In the genomic region with DNA sequence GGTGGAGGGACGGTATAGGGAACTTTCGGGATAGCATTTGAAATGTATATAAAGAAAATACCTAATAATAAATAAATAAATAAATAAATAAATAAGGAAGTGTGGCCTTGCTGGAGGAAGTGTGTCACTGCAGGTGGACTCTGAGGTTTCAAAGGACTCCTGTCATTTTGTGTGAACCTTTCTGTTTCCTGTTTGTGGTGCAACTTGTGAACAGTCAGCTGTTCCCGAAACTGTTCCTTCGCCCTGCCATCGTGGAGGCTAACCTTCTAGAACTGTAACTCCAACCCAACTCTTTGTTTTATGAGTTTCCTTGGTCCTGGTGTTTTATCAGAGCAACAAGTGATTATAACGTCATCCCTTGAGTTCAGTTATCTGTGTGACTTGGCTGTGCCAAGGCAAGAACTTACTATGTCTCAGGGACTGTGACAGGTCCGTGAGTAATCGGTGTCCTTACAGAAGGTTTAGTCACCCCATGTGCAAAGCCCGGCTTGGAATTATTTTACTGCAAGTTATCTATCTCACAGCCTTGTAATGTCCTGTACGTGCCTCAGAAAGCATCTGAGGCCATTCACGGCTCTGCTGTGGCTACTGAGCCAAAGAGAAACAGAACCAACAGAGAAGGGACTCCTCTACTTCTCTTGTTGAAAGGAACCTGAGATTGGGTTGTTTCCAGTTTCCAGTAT, we compare ENCODE assay signal across 25 mouse cellular contexts.
DNase-seq lines count a peak whose midpoint lies in the region; ATAC-seq lines count a peak whose summit lies in the region.
"Had no signal": no experiment of that assay in that cellular context is flagged by ENCODE, and none has a peak within 500 bp of the region (broad histone marks: within the 10 kb centered on the region; RNA-seq: fewer than 3 reads in every experiment).

No protein-coding gene starts in this region.

- 95% methylated on average over 11 of the region's 11 CpGs for WGBS in forebrain, embryonic 10.5 days

- no peak overlapping the region for H3K27ac ChIP-seq in forebrain, embryonic 10.5 days
- H3K27ac ChIP-seq: embryonic facial prominence, embryonic 12.5 days; gastrocnemius, adult 2 months; hindbrain, embryonic 14.5 days; kidney, postnatal 0 days; limb, embryonic 13.5 days; lung, embryonic 15.5 days; midbrain, embryonic 13.5 days; stomach, embryonic 15.5 days had no signal

- H3K4me1 ChIP-seq in forebrain, embryonic 10.5 days = peaks cover under 1% of the 10 kb centered on the region; the same call in 1 of the 2 replicates
- H3K4me1 ChIP-seq: embryonic facial prominence, embryonic 12.5 days; megakaryocyte, embryonic 14.5 days; midbrain, embryonic 13.5 days; stomach, embryonic 15.5 days had no signal

- peak; percentile 69 for DNase-seq in adrenal gland, adult 2 months
- DNase-seq in adrenal gland, postnatal 25 days = no peak
- DNase-seq in NIH3T3 (ENCODE audit: low read depth) = peak; percentile 66
- DNase-seq in adrenal gland, postnatal 36 days = peak; percentile 29 to 50
- no peak for DNase-seq in testis, postnatal 10 days (ENCODE audit: low spot score)
- DNase-seq in forebrain, embryonic 10.5 days (ENCODE audit: extremely low spot score, low spot score) = no peak
- DNase-seq in cerebellum, adult 11-12 months = no peak
- DNase-seq: cerebellum, adult 8-10 months; cerebellum, postnatal 25 days; gastrocnemius, adult 2 months; heart, postnatal 4 days; kidney, adult 2 months; kidney, postnatal 4 days; right cerebral cortex, postnatal 14 days; thymus, postnatal 14 days had no signal

- H3K27me3 ChIP-seq in forebrain, embryonic 10.5 days (ENCODE audit: poor library complexity, severe bottlenecking) = no peaks in the 10 kb centered on the region; the same call in 1 of the 2 replicates
- H3K27me3 ChIP-seq: embryonic facial prominence, embryonic 12.5 days; limb, embryonic 13.5 days; lung, embryonic 15.5 days; megakaryocyte, embryonic 14.5 days; midbrain, embryonic 13.5 days; stomach, embryonic 15.5 days had no signal

- H3K4me3 ChIP-seq in forebrain, embryonic 10.5 days = no peak overlapping the region
- H3K4me3 ChIP-seq: embryonic facial prominence, embryonic 12.5 days; gastrocnemius, adult 2 months; limb, embryonic 13.5 days; lung, embryonic 15.5 days; megakaryocyte, embryonic 14.5 days; midbrain, embryonic 13.5 days; stomach, embryonic 15.5 days had no signal

- H3K36me3 ChIP-seq in forebrain, embryonic 10.5 days (replicated peaks) = no peaks in the 10 kb centered on the region
- H3K36me3 ChIP-seq: embryonic facial prominence, embryonic 12.5 days; limb, embryonic 13.5 days; lung, embryonic 15.5 days; midbrain, embryonic 13.5 days; stomach, embryonic 15.5 days had no signal

- ATAC-seq in megakaryocyte, adult 5-6 weeks (ENCODE audit: poor library complexity, severe bottlenecking) = peak; percentile 68
- ATAC-seq: forebrain, embryonic 16.5 days; midbrain, embryonic 13.5 days had no signal

- no peaks in the 10 kb centered on the region for H3K9me3 ChIP-seq in forebrain, embryonic 10.5 days
- H3K9me3 ChIP-seq: limb, embryonic 13.5 days; lung, embryonic 15.5 days; midbrain, embryonic 13.5 days; stomach, embryonic 15.5 days had no signal

Comparison
In these comparisons a context has a peak if more than half of its experiments do, and no peak if none do; other contexts are left out.
1. DNase-seq: peak in adrenal gland, adult 2 months (single experiment), NIH3T3 (single experiment) and adrenal gland, postnatal 36 days (2 of 2); none in adrenal gland, postnatal 25 days (single experiment), testis, postnatal 10 days (single experiment), forebrain, embryonic 10.5 days (single experiment) and cerebellum, adult 11-12 months (single experiment).